Mouse (Mus musculus) intestine, embryonic 16.5 days (tissue): ENCODE results near the gene Tomm40l. TPM values are rescaled to one million over a fixed set of nuclear protein-coding genes. Genes with fewer than 3 reads are reported as not detected.
"Not testable (repeated sequence)": the region's sequence is repeated elsewhere in the genome, so short reads cannot be mapped to it uniquely, and the experiment has no call there.

Experiments
- ATAC-seq: fragments of 200-750 bp; cut with Nextera tagmentation; 2 replicates; pipeline ENCODE4 v1.8.0; 2017; ENCODE audit warnings: moderate TSS enrichment, moderate library complexity
- H3K27ac ChIP-seq: fragments of 300-500 bp; sonication (generic); 2 replicates; pipeline ENCODE4 v1.5.1; 2014; ENCODE audit warnings: mild to moderate bottlenecking, low read length
- H3K27me3 ChIP-seq: fragments of 300-500 bp; sonication (generic); replicated peaks from 2 replicates; pipeline ENCODE4 v1.6.1; 2014; ENCODE audit warnings: low read length, control low read depth, mixed read lengths; ENCODE audit not compliant: control insufficient read depth, insufficient read depth
- H3K36me3 ChIP-seq: fragments of 300-500 bp; sonication (generic); 2 replicates; pipeline ENCODE4 v1.6.1; 2014; ENCODE audit warnings: low read length, control low read depth; ENCODE audit not compliant: control insufficient read depth, insufficient read depth
- H3K4me1 ChIP-seq: fragments of 300-500 bp; sonication (generic); 2 replicates; pipeline ENCODE4 v1.6.1; 2014; ENCODE audit warnings: low read length, control low read depth, mixed read lengths; ENCODE audit not compliant: control insufficient read depth, insufficient read depth
- H3K4me2 ChIP-seq: fragments of 300-500 bp; sonication (generic); 2 replicates; pipeline ENCODE4 v1.6.1; 2014; ENCODE audit warnings: low read depth, low read length, control low read depth
- H3K4me3 ChIP-seq: fragments of 300-500 bp; sonication (generic); 2 replicates; pipeline ENCODE4 v1.5.1; 2014; ENCODE audit warnings: mild to moderate bottlenecking, low read length
- H3K9ac ChIP-seq: fragments of 300-500 bp; sonication (generic); 2 replicates; pipeline ENCODE4 v1.6.1; 2014; ENCODE audit warnings: low read depth, low read length
- H3K9me3 ChIP-seq: fragments of 300-500 bp; sonication (generic); 2 replicates; pipeline ENCODE4 v1.6.1; 2016; ENCODE audit warnings: low read length, control low read depth; ENCODE audit not compliant: control insufficient read depth
- WGBS: fragments of 180-500 bp; shearing (Covaris S2); extraction: QIAGEN DNeasy Blood & Tissue Kit; methylation state at CpG from one replicate; pipeline ENCODE4 v1.1.7; 2014; 5-methylcytosine and 5-hydroxymethylcytosine counted together
- polyA plus RNA-seq: library from polyadenylated mRNA; unstranded; fragments of >200 nt; fragmentation: Nextera tagmentation; extraction: Ambion mirVana; gene quantifications from 2 replicates; pipeline ENCODE4 v1.2.1, GENCODE M21; 2015

Tomm40l gene
- polyA plus RNA-seq, 1 experiment from 2014 or later, result 34.7 TPM

DNA sequence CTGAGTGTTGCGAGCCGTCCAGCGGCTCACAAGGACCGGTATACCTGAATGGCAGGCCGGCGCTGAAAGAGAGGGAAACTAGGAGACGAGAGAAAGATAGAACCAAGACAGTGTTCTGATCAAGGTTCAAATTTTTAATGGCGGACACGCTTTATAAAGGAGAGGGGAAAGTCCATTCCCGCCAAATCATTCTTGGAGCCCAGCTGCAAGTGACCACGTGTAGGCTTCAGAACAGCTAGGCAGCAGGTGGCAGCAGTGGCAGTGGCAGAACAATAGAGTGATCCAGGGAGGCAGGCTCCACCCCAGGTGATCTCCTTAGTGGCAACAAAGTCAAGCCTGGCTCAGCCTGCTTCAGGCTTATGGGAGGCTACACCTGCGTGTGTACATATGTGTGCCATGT, 19.6 kb upstream of the Tomm40l start:
- not testable (repeated sequence) for H3K4me3 ChIP-seq, H3K27me3 ChIP-seq, H3K4me1 ChIP-seq, H3K9ac ChIP-seq, H3K4me2 ChIP-seq, H3K9me3 ChIP-seq
- Histone ChIP-seq H3K36me3 (peaks cover 24% of the 10 kb centered on the region), H3K27ac (0 out of 2 replicates have a peak overlapping the region, but pooled peaks have one; percentile 37)
- peak; percentile 10; the same call in 1 of the 2 replicates for ATAC-seq
- WGBS, result 79% methylated on average over 12 of the region's 12 CpGs

DNA sequence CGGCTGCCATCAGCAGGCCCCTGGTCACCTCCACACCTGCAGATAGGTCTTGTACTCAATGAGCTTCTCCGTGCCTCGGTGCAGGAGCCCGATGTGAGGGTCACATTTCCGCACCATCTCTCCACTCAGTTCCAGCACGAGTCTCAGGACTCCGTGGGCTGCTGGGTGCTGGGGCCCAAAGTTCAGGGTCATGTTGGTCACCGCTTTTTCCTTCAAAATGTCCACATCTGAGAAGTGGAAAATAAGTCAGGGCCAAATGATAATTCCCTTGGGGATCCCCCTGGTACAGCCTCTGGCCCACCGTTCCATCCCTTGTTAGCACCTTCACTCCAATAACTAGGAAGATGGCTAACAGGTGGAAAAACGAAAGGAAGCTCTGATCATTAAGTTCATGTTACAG, 18.6 kb upstream of the Tomm40l start:
- H3K27ac ChIP-seq, result no peak overlapping the region

DNA sequence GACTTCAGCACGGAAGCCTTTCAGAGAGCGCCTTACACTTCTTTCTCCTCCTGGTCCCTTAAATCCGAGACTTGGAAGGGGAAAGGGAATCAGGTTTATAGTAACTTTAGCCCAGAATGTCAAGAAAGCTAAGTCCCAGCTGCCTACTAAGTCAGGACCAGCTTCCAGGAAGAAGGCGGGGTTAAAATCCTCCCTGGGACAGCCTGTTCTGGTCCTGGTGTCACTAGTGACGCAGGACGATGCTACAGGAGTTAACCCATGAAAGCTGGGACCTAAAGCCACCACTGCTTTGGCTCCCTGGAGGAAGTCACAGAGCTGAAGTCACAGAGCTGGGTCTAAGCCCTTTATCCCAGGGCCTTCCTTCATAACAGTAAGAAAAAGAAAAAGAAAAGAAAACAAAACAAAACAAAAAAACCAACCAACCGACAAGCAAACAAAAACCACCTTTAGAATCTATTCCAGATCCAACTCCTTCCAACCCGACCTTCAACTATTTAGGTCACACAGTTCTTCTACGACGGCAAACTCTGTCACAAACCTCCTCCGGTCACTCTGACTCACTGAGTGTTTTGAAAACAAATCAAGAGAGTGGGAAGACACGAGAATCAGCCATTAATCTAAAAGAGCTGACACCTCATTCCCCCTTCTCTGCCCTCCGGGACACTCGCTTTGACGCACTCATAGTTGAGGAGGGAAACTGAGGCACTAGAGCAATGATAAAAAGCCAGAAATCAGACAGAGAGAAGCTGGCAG, 17.9 kb upstream of the Tomm40l start:
- H3K4me3 ChIP-seq, result no peak overlapping the region
- no peak for ATAC-seq
- H3K9me3 ChIP-seq, result no peaks in the 10 kb centered on the region
- no peak overlapping the region for H3K9ac ChIP-seq
- H3K27me3 ChIP-seq, result no peaks in the 10 kb centered on the region
- peaks cover 35% of the 10 kb centered on the region for H3K36me3 ChIP-seq
- 69% methylated on average over 15 of the region's 15 CpGs for WGBS
- H3K4me2 ChIP-seq, result no peak overlapping the region
- no peaks in the 10 kb centered on the region; the same call in 1 of the 2 replicates for H3K4me1 ChIP-seq
- H3K27ac ChIP-seq, result no peak overlapping the region

More for the DNA sequence above, 18.6 kb upstream of the Tomm40l start:
- Histone ChIP-seq H3K4me1 (peaks cover 5% of the 10 kb centered on the region; the same call in 1 of the 2 replicates), H3K4me2 (no peak overlapping the region), H3K9me3 (no peaks in the 10 kb centered on the region), H3K9ac (no peak overlapping the region), H3K36me3 (peaks cover 31% of the 10 kb centered on the region), H3K27me3 (no peaks in the 10 kb centered on the region), H3K4me3 (no peak overlapping the region)
- ATAC-seq, result no peak
- 87% methylated on average over 10 of the region's 10 CpGs for WGBS

DNA sequence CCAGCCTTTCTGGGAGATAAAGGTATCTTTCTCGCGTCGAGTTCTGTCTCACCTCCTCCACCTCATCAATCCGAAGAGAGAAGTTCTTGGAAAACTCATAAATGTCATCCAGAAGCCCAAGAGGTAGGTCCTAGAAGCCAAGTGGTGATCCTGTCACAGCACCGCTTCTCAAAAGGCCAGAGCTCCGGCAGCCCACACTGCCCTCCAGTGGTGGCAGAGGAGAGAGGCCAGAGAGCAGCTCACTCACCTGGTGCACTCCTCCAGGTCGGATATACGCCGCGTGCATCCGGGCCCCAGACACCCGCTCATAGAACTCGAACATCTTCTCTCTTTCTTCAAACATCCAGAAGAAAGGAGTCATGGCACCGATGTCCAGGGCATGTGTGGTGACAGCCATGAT, 16.1 kb upstream of the Tomm40l start:
- 0 out of 2 replicates have a peak, but pooled peaks have one; percentile 22 for ATAC-seq

DNA sequence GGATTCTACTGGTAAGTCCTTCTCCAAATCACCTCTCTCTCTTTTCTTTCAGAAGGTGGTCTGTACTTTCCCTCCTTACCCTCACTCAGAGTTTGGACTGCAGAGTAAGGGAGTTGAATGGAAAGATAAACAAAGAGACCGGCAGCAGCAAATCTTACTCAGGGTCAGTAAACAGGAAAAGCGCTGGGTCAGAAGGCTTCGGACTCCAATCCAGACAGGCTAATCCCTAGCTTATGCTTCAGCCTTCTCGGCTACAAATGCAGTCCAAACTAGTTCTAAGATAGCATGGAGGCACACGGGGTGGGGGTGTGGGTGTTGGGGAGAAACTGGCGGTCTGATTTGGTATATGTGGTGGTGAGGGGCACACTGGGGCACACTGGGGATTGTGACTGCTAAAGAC, 15.1 kb upstream of the Tomm40l start:
- Histone ChIP-seq H3K9ac (no peak overlapping the region), H3K4me3 (no peak overlapping the region), H3K4me1 (no peaks in the 10 kb centered on the region; the same call in 1 of the 2 replicates), H3K9me3 (no peaks in the 10 kb centered on the region), H3K4me2 (no peak overlapping the region), H3K27me3 (no peaks in the 10 kb centered on the region), H3K27ac (no peak overlapping the region), H3K36me3 (peaks cover 37% of the 10 kb centered on the region)
- ATAC-seq, result no peak
- 53% methylated on average over 6 of the region's 6 CpGs for WGBS

More for the DNA sequence above, 16.1 kb upstream of the Tomm40l start:
- no peak overlapping the region for H3K27ac ChIP-seq
- H3K4me3 ChIP-seq, result no peak overlapping the region
- no peaks in the 10 kb centered on the region for H3K9me3 ChIP-seq
- 73% methylated on average over 14 of the region's 14 CpGs for WGBS
- H3K4me1 ChIP-seq, result no peaks in the 10 kb centered on the region; the same call in 1 of the 2 replicates
- no peaks in the 10 kb centered on the region for H3K27me3 ChIP-seq
- H3K36me3 ChIP-seq, result peaks cover 40% of the 10 kb centered on the region
- no peak overlapping the region for H3K4me2 ChIP-seq
- no peak overlapping the region for H3K9ac ChIP-seq

DNA sequence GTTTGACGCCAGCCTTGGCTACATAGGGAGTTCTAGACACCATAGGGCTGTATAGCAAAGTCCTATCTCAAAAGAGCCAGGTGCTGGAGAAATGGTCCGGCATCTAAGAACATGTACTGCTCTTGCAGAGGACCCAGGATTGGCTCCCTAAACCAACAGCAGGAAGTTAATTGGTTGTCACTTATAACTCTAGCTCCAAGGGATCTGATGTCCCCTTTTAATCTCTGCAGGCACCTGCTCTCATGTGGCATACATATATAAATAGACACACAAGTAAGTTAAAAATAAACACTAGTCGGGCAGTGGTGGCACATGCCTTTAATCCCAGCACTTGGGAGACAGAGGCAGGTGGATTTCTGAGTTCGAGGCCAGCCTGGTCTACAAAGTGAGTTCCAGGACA, 13.5 kb upstream of the Tomm40l start:
- no peaks in the 10 kb centered on the region for H3K27me3 ChIP-seq
- 90% methylated on average over 4 of the region's 4 CpGs for WGBS
- no peaks in the 10 kb centered on the region for H3K9me3 ChIP-seq
- no peak overlapping the region for H3K9ac ChIP-seq
- no peak overlapping the region for H3K4me2 ChIP-seq
- ATAC-seq, result no peak
- H3K36me3 ChIP-seq, result peaks cover 35% of the 10 kb centered on the region
- H3K4me1 ChIP-seq, result no peaks in the 10 kb centered on the region
- H3K4me3 ChIP-seq, result no peak overlapping the region
- H3K27ac ChIP-seq, result no peak overlapping the region

DNA sequence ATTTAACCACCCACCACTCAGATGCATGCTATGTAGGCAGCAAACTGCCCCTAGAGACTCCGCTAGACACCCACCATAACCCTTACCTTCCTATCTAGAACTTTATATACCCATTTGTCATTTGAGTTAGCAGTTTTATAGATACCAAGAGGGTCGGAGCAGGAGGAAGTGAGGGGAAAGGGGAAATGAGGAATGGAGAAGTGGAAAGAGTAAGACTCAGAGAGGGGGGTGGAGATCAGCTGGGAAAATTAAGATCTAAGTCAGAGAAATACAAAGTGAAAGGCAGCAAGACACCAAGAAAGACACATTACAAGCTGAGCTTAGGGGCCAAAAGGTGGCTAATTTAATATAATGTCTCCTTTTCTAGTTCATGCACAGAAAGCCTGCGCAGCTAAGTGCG, 12.2 kb upstream of the Tomm40l start:
- H3K36me3 ChIP-seq, result peaks cover 33% of the 10 kb centered on the region
- no peak for ATAC-seq
- 74% methylated on average over 4 of the region's 4 CpGs for WGBS
- no peaks in the 10 kb centered on the region for H3K27me3 ChIP-seq
- H3K4me1 ChIP-seq, result no peaks in the 10 kb centered on the region
- no peak overlapping the region for H3K4me3 ChIP-seq
- no peaks in the 10 kb centered on the region for H3K9me3 ChIP-seq
- no peak overlapping the region for H3K27ac ChIP-seq
- H3K4me2 ChIP-seq, result no peak overlapping the region
- H3K9ac ChIP-seq, result no peak overlapping the region

DNA sequence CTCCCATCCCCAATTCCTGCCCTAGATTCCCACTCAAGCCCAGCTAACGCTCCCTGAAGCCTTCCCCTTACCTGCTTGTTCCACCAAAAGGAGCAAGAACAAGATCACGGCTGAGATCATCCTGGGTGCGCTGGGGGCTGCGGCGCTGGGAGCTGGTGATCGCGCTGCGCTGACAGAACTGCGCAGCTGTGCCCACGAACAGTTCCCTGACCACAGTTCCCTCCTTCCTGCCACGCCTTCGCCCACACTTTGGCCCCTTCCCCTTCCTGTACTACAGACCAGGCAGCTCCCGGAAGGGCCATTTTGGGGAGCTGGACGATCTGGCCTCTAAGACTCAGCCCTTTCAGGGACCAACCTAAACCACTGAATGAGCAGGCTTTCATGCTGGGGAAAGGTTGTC, 11.8 kb upstream of the Tomm40l start, which contains the start of gene Fcer1g:
TSS of gene Fcer1g (minus strand) at position 240 of the 400 bp plus-strand sequence.
- ATAC-seq, result no peak
- 0 out of 2 replicates have a peak within 1 kb of the TSS, but pooled peaks have one; percentile 4 for H3K4me3 ChIP-seq
- H3K36me3 ChIP-seq, result peaks cover 31% of the 10 kb centered on the region
- no peak within 1 kb of the TSS for H3K9ac ChIP-seq
- H3K27ac ChIP-seq, result 0 out of 2 replicates have a peak within 1 kb of the TSS, but pooled peaks have one; percentile 21
- no peak within 1 kb of the TSS for H3K4me2 ChIP-seq
- H3K27me3 ChIP-seq, result no peaks in the 10 kb centered on the region
- no peaks in the 10 kb centered on the region for H3K4me1 ChIP-seq
- no peaks in the 10 kb centered on the region for H3K9me3 ChIP-seq
- 92% methylated on average over 14 of the region's 14 CpGs for WGBS

DNA sequence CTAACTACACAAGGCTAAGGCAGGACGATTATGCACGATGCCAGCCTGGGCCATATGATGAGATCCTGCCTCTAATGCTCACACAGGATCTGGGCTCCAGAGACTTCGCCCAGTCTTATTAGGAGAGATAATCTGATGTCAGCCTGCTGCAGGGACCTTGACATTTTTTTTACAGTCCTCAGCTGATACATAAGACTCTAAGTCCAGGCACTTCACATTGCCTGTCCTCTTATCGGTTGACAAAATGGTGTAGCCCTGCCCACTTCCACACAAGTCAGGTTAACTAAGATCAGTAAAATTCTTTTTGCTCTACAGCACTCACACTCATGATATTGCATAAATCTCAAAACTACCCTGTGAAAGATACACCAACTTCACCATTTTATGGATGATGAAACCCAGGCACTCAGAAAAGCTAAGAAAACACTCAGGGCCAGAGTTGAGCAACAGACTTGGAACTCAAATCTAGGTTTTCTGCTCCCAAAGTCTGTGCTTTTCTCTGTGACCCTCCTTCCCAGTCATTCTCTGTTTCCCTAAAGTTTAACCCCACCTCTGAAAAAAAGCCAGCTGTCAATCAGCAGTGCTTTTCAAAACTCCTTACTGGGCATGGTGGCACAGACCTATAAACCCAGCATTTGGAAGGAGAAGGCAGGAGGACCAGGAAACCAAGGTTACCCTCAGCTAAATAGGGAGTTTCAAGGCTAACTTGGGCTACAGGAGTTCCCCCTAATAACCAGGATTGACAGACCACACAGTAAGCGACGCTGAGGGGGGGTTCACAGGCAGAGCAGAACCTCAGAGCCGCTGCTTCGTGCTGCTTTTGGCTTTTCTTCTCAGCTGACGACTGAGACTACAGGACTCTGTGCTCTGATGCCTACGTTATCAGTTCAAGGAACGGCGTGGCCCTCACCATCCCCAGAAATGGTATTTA, 10.8 kb upstream of the Tomm40l start:
- Histone ChIP-seq H3K4me2 (no peak overlapping the region), H3K9ac (no peak overlapping the region), H3K27me3 (no peaks in the 10 kb centered on the region), H3K36me3 (peaks cover 27% of the 10 kb centered on the region), H3K4me1 (no peaks in the 10 kb centered on the region), H3K9me3 (no peaks in the 10 kb centered on the region), H3K4me3 (0 out of 2 replicates have a peak overlapping the region, but pooled peaks have one; percentile 4), H3K27ac (0 out of 2 replicates have a peak overlapping the region, but pooled peaks have one; percentile 21)
- 75% methylated on average over 12 of the region's 12 CpGs for WGBS
- peak; percentile 32 for ATAC-seq
